Comparison of ENCODE assay signal across 14 mouse cellular contexts in genomic region chr12:100389878-100390710, GRCm38 (mm10).
A peak's percentile ranks its signal among the peaks of the same experiment; 100 is the strongest.
DNase-seq lines count a peak whose midpoint lies in the region; ATAC-seq lines count a peak whose summit lies in the region.
"Had no signal": no experiment of that assay in that cellular context is flagged by ENCODE, and none has a peak within 500 bp of the region (broad histone marks: within the 10 kb centered on the region; RNA-seq: fewer than 3 reads in every experiment).

No protein-coding gene starts in this region.

- peak; percentile 80 for DNase-seq in heart, adult 11 months
- no peak for DNase-seq in heart, postnatal 36 days
- peak; percentile 77 for DNase-seq in brain, adult 2 months (ENCODE audit: low read depth, low spot score)
- no peak for DNase-seq in embryo, embryonic 9.5 days (ENCODE audit: extremely low spot score)
- no peak for DNase-seq in kidney, postnatal 25 days
- DNase-seq: cerebellum, adult 11-12 months; embryo, embryonic 11 days; kidney, adult 18-20 months; liver, embryonic 13.5 days had no signal

- no peaks in the 10 kb centered on the region for H3K9me3 ChIP-seq in hindbrain, embryonic 15.5 days
- no peaks in the 10 kb centered on the region for H3K9me3 ChIP-seq in midbrain, embryonic 15.5 days
- H3K9me3 ChIP-seq: heart, embryonic 15.5 days; liver, embryonic 13.5 days; neural tube, embryonic 12.5 days had no signal

- WGBS in hindbrain, embryonic 15.5 days = 51% methylated on average over 12 of the region's 12 CpGs
- 48% methylated on average over 12 of the region's 12 CpGs for WGBS in midbrain, embryonic 15.5 days

- peaks cover 20% of the 10 kb centered on the region for H3K36me3 ChIP-seq in hindbrain, embryonic 15.5 days
- H3K36me3 ChIP-seq in midbrain, embryonic 15.5 days (replicated peaks) = peaks cover 8% of the 10 kb centered on the region; the same call in 1 of the 2 replicates

- no peak overlapping the region for H3K27ac ChIP-seq in hindbrain, embryonic 15.5 days (replicated peaks)
- peak overlapping the region; percentile 48; the same call in 1 of the 2 replicates for H3K27ac ChIP-seq in midbrain, embryonic 15.5 days
- H3K27ac ChIP-seq: heart, embryonic 15.5 days; liver, embryonic 13.5 days; neural tube, embryonic 12.5 days had no signal

- no peak overlapping the region for H3K4me2 ChIP-seq in hindbrain, embryonic 15.5 days
- H3K4me2 ChIP-seq in midbrain, embryonic 15.5 days = no peak overlapping the region
- H3K4me2 ChIP-seq: heart, embryonic 15.5 days; liver, embryonic 13.5 days; neural tube, embryonic 12.5 days had no signal

- no peak overlapping the region for H3K4me3 ChIP-seq in hindbrain, embryonic 15.5 days
- H3K4me3 ChIP-seq in midbrain, embryonic 15.5 days = no peak overlapping the region
- H3K4me3 ChIP-seq: heart, embryonic 15.5 days; liver, embryonic 13.5 days; neural tube, embryonic 12.5 days had no signal

- no peaks in the 10 kb centered on the region for H3K27me3 ChIP-seq in hindbrain, embryonic 15.5 days
- H3K27me3 ChIP-seq in midbrain, embryonic 15.5 days (replicated peaks) = no peaks in the 10 kb centered on the region
- H3K27me3 ChIP-seq: heart, embryonic 15.5 days; liver, embryonic 13.5 days; neural tube, embryonic 12.5 days had no signal

- no peak overlapping the region for H3K9ac ChIP-seq in hindbrain, embryonic 15.5 days
- H3K9ac ChIP-seq in midbrain, embryonic 15.5 days = no peak overlapping the region
- H3K9ac ChIP-seq: heart, embryonic 15.5 days; liver, embryonic 13.5 days; neural tube, embryonic 12.5 days had no signal

- ATAC-seq in hindbrain, embryonic 15.5 days (ENCODE audit: low FRiP score, low read depth) = peak; percentile 46
- ATAC-seq in midbrain, embryonic 15.5 days (replicated peaks) = peak; percentile 78
- ATAC-seq: activated CD4-positive, CD25-positive, alpha-beta regulatory T cell, adult 4 months had no signal

- intact Hi-C loops in heart, postnatal 36 days (cut with DNase I) = no loop called here

- peaks cover 13% of the 10 kb centered on the region for H3K4me1 ChIP-seq in hindbrain, embryonic 15.5 days (replicated peaks)
- H3K4me1 ChIP-seq in midbrain, embryonic 15.5 days = peaks cover 17% of the 10 kb centered on the region
- H3K4me1 ChIP-seq: neural tube, embryonic 12.5 days had no signal

Comparison
In these comparisons a context has a peak if more than half of its experiments do, and no peak if none do; other contexts are left out.
1. DNase-seq: peak in heart, adult 11 months (single experiment) and brain, adult 2 months (single experiment); none in heart, postnatal 36 days (0 of 2), embryo, embryonic 9.5 days (single experiment) and kidney, postnatal 25 days (0 of 2).